ENCODE assay signal across 9 mouse cellular contexts in the genomic region with DNA sequence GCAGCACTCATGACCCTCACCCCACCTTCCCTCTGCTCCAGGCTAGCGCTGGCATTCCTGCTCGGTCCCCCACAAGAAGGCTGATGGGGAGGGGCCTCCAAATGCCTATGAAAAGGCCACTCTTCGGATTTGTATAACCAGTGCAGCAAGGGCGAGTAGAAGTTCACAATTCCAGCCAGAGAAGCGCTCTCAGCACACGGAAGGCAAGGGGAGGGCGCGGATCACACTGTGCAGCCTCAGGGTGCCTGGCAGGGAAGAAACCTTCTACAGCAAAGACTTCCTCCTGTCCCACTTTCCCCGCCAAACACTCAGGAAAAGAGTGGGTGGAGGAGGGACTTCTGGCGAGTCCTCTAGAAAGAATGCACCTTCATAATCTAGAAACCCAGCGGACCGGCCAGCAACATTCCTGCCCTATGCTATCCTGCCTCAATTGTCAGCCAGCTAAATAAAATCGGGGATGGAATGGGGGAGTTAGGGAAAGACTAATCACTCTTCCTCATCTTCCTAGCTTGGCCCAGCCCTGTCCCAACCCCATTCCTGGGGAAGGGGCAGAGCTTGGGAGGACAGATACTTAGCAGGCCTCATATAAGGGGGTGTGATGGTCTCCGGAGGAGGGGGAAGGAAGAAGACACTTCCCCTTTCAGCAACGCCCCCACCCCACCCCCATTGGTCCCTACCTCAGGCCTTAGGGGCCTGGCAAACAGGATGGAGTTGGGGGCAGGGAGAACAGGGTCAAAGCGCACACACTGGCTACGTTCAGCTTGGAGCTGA. TPM values are rescaled to one million over a fixed set of nuclear protein-coding genes. Genes with fewer than 3 reads are reported as not detected.
DNase-seq lines count a peak whose midpoint lies in the region; ATAC-seq lines count a peak whose summit lies in the region.
"Had no signal": no experiment of that assay in that cellular context is flagged by ENCODE, and none has a peak within 500 bp of the region (broad histone marks: within the 10 kb centered on the region; RNA-seq: fewer than 3 reads in every experiment).

No protein-coding gene starts in this region.

- H3K4me3 ChIP-seq in erythroblast, embryonic 14.5 days (replicated peaks): peak overlapping the region; percentile 57
- peak overlapping the region; percentile 85 for H3K4me3 ChIP-seq in forebrain, embryonic 16.5 days (replicated peaks; ENCODE audit: low read length)
- H3K4me3 ChIP-seq in intestine, embryonic 16.5 days (ENCODE audit: low read length): peak overlapping the region; percentile 84
- H3K4me3 ChIP-seq in liver, embryonic 16.5 days (ENCODE audit: low read depth, low read length): peak overlapping the region; percentile 66
- H3K4me3 ChIP-seq in stomach, embryonic 14.5 days (ENCODE audit: low read depth, low read length): peak overlapping the region; percentile 76

- no peak overlapping the region for H3K27ac ChIP-seq in forebrain, embryonic 16.5 days (ENCODE audit: low read length)
- H3K27ac ChIP-seq in intestine, embryonic 16.5 days (ENCODE audit: low read length): peak overlapping the region; percentile 99
- peak overlapping the region; percentile 79; the same call in 1 of the 2 replicates for H3K27ac ChIP-seq in liver, embryonic 16.5 days (ENCODE audit: low read length)
- H3K27ac ChIP-seq in stomach, embryonic 14.5 days (ENCODE audit: low read length): peak overlapping the region; percentile 90

- no peaks in the 10 kb centered on the region for H3K9me3 ChIP-seq in erythroblast, embryonic 14.5 days (ENCODE audit: control insufficient read depth, low read length)
- H3K9me3 ChIP-seq in forebrain, embryonic 16.5 days (ENCODE audit: control insufficient read depth, low read length): no peaks in the 10 kb centered on the region
- H3K9me3 ChIP-seq in intestine, embryonic 16.5 days (ENCODE audit: control insufficient read depth, low read length): no peaks in the 10 kb centered on the region
- H3K9me3 ChIP-seq in liver, embryonic 16.5 days (replicated peaks; ENCODE audit: control insufficient read depth, low read length): no peaks in the 10 kb centered on the region
- no peaks in the 10 kb centered on the region for H3K9me3 ChIP-seq in stomach, embryonic 14.5 days (ENCODE audit: control insufficient read depth, low read depth, low read length)

- DNase-seq in brain, adult 2 months (ENCODE audit: low read depth, low spot score): peak; percentile 88
- no peak for DNase-seq in thymus, postnatal 10 days (ENCODE audit: low spot score in 2 of 2)

- WGBS in forebrain, embryonic 16.5 days: 27% methylated on average over 17 of the region's 17 CpGs
- 18% methylated on average over 17 of the region's 17 CpGs for WGBS in intestine, embryonic 16.5 days
- 29% methylated on average over 17 of the region's 17 CpGs for WGBS in liver, embryonic 16.5 days (ENCODE audit: insufficient replicate concordance)
- 21% methylated on average over 17 of the region's 17 CpGs for WGBS in stomach, embryonic 14.5 days

- peaks cover 48% of the 10 kb centered on the region for H3K27me3 ChIP-seq in erythroblast, embryonic 14.5 days (ENCODE audit: control insufficient read depth)
- H3K27me3 ChIP-seq in forebrain, embryonic 16.5 days (replicated peaks; ENCODE audit: control insufficient read depth, insufficient read depth, low read length): peaks cover 4% of the 10 kb centered on the region; the same call in 1 of the 2 replicates
- H3K27me3 ChIP-seq in intestine, embryonic 16.5 days (replicated peaks; ENCODE audit: control insufficient read depth, insufficient read depth, low read length): no peaks in the 10 kb centered on the region
- peaks cover 11% of the 10 kb centered on the region for H3K27me3 ChIP-seq in liver, embryonic 16.5 days (ENCODE audit: control insufficient read depth, insufficient read depth, low read depth, low read length)
- no peaks in the 10 kb centered on the region for H3K27me3 ChIP-seq in stomach, embryonic 14.5 days (ENCODE audit: control insufficient read depth, insufficient read depth, low read length)

- H3K4me2 ChIP-seq in forebrain, embryonic 16.5 days (ENCODE audit: low read length): peak overlapping the region; percentile 70
- H3K4me2 ChIP-seq in intestine, embryonic 16.5 days (ENCODE audit: low read depth, low read length): peak overlapping the region; percentile 62
- peak overlapping the region; percentile 57 for H3K4me2 ChIP-seq in liver, embryonic 16.5 days (ENCODE audit: low read depth, low read length)
- peak overlapping the region; percentile 78 for H3K4me2 ChIP-seq in stomach, embryonic 14.5 days (replicated peaks; ENCODE audit: low read depth, low read length)

- H3K36me3 ChIP-seq in erythroblast, embryonic 14.5 days (ENCODE audit: control insufficient read depth): no peaks in the 10 kb centered on the region
- H3K36me3 ChIP-seq in forebrain, embryonic 16.5 days (ENCODE audit: control insufficient read depth, insufficient read depth): no peaks in the 10 kb centered on the region
- H3K36me3 ChIP-seq in intestine, embryonic 16.5 days (ENCODE audit: control insufficient read depth, insufficient read depth, low read length): no peaks in the 10 kb centered on the region
- no peaks in the 10 kb centered on the region for H3K36me3 ChIP-seq in liver, embryonic 16.5 days (ENCODE audit: control insufficient read depth, insufficient read depth)
- H3K36me3 ChIP-seq in stomach, embryonic 14.5 days (ENCODE audit: control insufficient read depth, insufficient read depth, low read length): no peaks in the 10 kb centered on the region

- no peak for ATAC-seq in erythroblast, adult 5-6 weeks (replicated peaks; ENCODE audit: low FRiP score, poor library complexity, severe bottlenecking)
- no peak for ATAC-seq in forebrain, embryonic 16.5 days
- no peak for ATAC-seq in intestine, embryonic 16.5 days
- ATAC-seq in liver, embryonic 16.5 days (ENCODE audit: low read depth): no peak
- no peak for ATAC-seq in stomach, embryonic 14.5 days (ENCODE audit: insufficient number of reproducible peaks, insufficient read depth, low FRiP score, low read depth)

- peaks cover 17% of the 10 kb centered on the region for H3K4me1 ChIP-seq in erythroblast, embryonic 14.5 days (ENCODE audit: control insufficient read depth)
- peaks cover 22% of the 10 kb centered on the region for H3K4me1 ChIP-seq in forebrain, embryonic 16.5 days (replicated peaks; ENCODE audit: control insufficient read depth, insufficient read depth, low read length)
- H3K4me1 ChIP-seq in intestine, embryonic 16.5 days (ENCODE audit: control insufficient read depth, insufficient read depth, low read length): peaks cover 61% of the 10 kb centered on the region
- peaks cover 27% of the 10 kb centered on the region for H3K4me1 ChIP-seq in liver, embryonic 16.5 days (ENCODE audit: control insufficient read depth, low read depth, low read length)
- peaks cover 55% of the 10 kb centered on the region for H3K4me1 ChIP-seq in stomach, embryonic 14.5 days (ENCODE audit: control insufficient read depth, insufficient read depth, low read length)

- peak overlapping the region; percentile 12; the same call in 1 of the 2 replicates for H3K9ac ChIP-seq in forebrain, embryonic 16.5 days (replicated peaks; ENCODE audit: low read depth, low read length)
- H3K9ac ChIP-seq in intestine, embryonic 16.5 days (ENCODE audit: low read depth, low read length): peak overlapping the region; percentile 95
- H3K9ac ChIP-seq in liver, embryonic 16.5 days (ENCODE audit: low read depth, low read length): no peak overlapping the region
- H3K9ac ChIP-seq in stomach, embryonic 14.5 days (replicated peaks; ENCODE audit: low read depth, low read length): peak overlapping the region; percentile 67

RNA-seq across cellular contexts. Expression of a gene that starts 1.5 kb away (rescaled TPM):
- polyA plus RNA-seq in erythroblast, embryonic 14.5 days (2012): 0.29 and 0.56 TPM in 2 replicates
- total RNA-seq in erythroblast, adult 5-6 weeks (2015; ENCODE audit: low replicate concordance): 1.5 and 2.3 TPM in 2 replicates
- 0.28 and 1.8 TPM in 2 replicates for total RNA-seq in erythroblast, adult 5-6 weeks (2017; ENCODE audit: low replicate concordance)
- 56.2 and 62.0 TPM in 2 replicates for polyA plus RNA-seq in forebrain, embryonic 16.5 days (2015; fragmentation: Nextera tagmentation; extraction: Ambion mirVana)
- polyA plus RNA-seq in intestine, embryonic 16.5 days (2015; fragmentation: Nextera tagmentation; extraction: Ambion mirVana): 165 and 179 TPM in 2 replicates
- 15.5 and 17.7 TPM in 2 replicates for polyA plus RNA-seq in liver, embryonic 16.5 days (2015; fragmentation: Nextera tagmentation; extraction: Ambion mirVana)
- polyA plus RNA-seq in stomach, embryonic 14.5 days (2014; fragmentation: Nextera tagmentation; extraction: Ambion mirVana): 131 and 139 TPM in 2 replicates

RNA-seq across cellular contexts. Expression of a gene that starts 18.6 kb away (rescaled TPM):
- polyA plus RNA-seq in erythroblast, embryonic 14.5 days (2012): not detected in 2 replicates
- not detected in 2 replicates for total RNA-seq in erythroblast, adult 5-6 weeks (2015; ENCODE audit: low replicate concordance)
- not detected in 2 replicates for total RNA-seq in erythroblast, adult 5-6 weeks (2017; ENCODE audit: low replicate concordance)
- 13.8 and 13.9 TPM in 2 replicates for polyA plus RNA-seq in forebrain, embryonic 16.5 days (2015; fragmentation: Nextera tagmentation; extraction: Ambion mirVana)
- 36.9 and 38.5 TPM in 2 replicates for polyA plus RNA-seq in intestine, embryonic 16.5 days (2015; fragmentation: Nextera tagmentation; extraction: Ambion mirVana)
- 3.1 and 4.0 TPM in 2 replicates for polyA plus RNA-seq in liver, embryonic 16.5 days (2015; fragmentation: Nextera tagmentation; extraction: Ambion mirVana)
- polyA plus RNA-seq in stomach, embryonic 14.5 days (2014; fragmentation: Nextera tagmentation; extraction: Ambion mirVana): 68.0 and 68.9 TPM in 2 replicates
- total RNA-seq: CH12.LX had no signal

RNA-seq across cellular contexts. Expression of a gene that starts 19.5 kb away (rescaled TPM):
- 0.05 and 0.07 TPM in 2 replicates for polyA plus RNA-seq in erythroblast, embryonic 14.5 days (2012)
- total RNA-seq in erythroblast, adult 5-6 weeks (2015; ENCODE audit: low replicate concordance): not detected in 2 replicates
- total RNA-seq in erythroblast, adult 5-6 weeks (2017; ENCODE audit: low replicate concordance): not detected in 2 replicates
- 18.4 and 25.6 TPM in 2 replicates for polyA plus RNA-seq in forebrain, embryonic 16.5 days (2015; fragmentation: Nextera tagmentation; extraction: Ambion mirVana)
- polyA plus RNA-seq in intestine, embryonic 16.5 days (2015; fragmentation: Nextera tagmentation; extraction: Ambion mirVana): 72.7 and 78.1 TPM in 2 replicates
- 7.9 and 8.4 TPM in 2 replicates for polyA plus RNA-seq in liver, embryonic 16.5 days (2015; fragmentation: Nextera tagmentation; extraction: Ambion mirVana)
- 106 and 108 TPM in 2 replicates for polyA plus RNA-seq in stomach, embryonic 14.5 days (2014; fragmentation: Nextera tagmentation; extraction: Ambion mirVana)

RNA-seq across cellular contexts. Expression of a gene that starts 40.1 kb away (rescaled TPM):
- 0.03 TPM in 1 of 2 replicates, not detected in the other for polyA plus RNA-seq in erythroblast, embryonic 14.5 days (2012)
- total RNA-seq in erythroblast, adult 5-6 weeks (2015; ENCODE audit: low replicate concordance): not detected in 2 replicates
- total RNA-seq in erythroblast, adult 5-6 weeks (2017; ENCODE audit: low replicate concordance): not detected in 2 replicates
- 72.3 and 164 TPM in 2 replicates for polyA plus RNA-seq in forebrain, embryonic 16.5 days (2015; fragmentation: Nextera tagmentation; extraction: Ambion mirVana)
- polyA plus RNA-seq in intestine, embryonic 16.5 days (2015; fragmentation: Nextera tagmentation; extraction: Ambion mirVana): 12.6 and 13.5 TPM in 2 replicates
- polyA plus RNA-seq in liver, embryonic 16.5 days (2015; fragmentation: Nextera tagmentation; extraction: Ambion mirVana): 0.27 and 0.42 TPM in 2 replicates
- 10.8 and 12.3 TPM in 2 replicates for polyA plus RNA-seq in stomach, embryonic 14.5 days (2014; fragmentation: Nextera tagmentation; extraction: Ambion mirVana)

RNA-seq across cellular contexts. Expression of a gene that starts 45.6 kb away (rescaled TPM):
- polyA plus RNA-seq in erythroblast, embryonic 14.5 days (2012): 1.4 and 1.9 TPM in 2 replicates
- 2.1 and 10.0 TPM in 2 replicates for total RNA-seq in erythroblast, adult 5-6 weeks (2015; ENCODE audit: low replicate concordance)
- total RNA-seq in erythroblast, adult 5-6 weeks (2017; ENCODE audit: low replicate concordance): 1.7 and 6.3 TPM in 2 replicates
- polyA plus RNA-seq in forebrain, embryonic 16.5 days (2015; fragmentation: Nextera tagmentation; extraction: Ambion mirVana): 104 and 120 TPM in 2 replicates
- polyA plus RNA-seq in intestine, embryonic 16.5 days (2015; fragmentation: Nextera tagmentation; extraction: Ambion mirVana): 82.5 and 85.8 TPM in 2 replicates
- polyA plus RNA-seq in liver, embryonic 16.5 days (2015; fragmentation: Nextera tagmentation; extraction: Ambion mirVana): 14.9 and 16.0 TPM in 2 replicates
- polyA plus RNA-seq in stomach, embryonic 14.5 days (2014; fragmentation: Nextera tagmentation; extraction: Ambion mirVana): 121 and 126 TPM in 2 replicates

Comparison
In these comparisons a context has a peak if more than half of its experiments do, and no peak if none do; other contexts are left out.
1. RNA of a gene that starts 1.5 kb away (polyA plus RNA-seq): 165 to 179 TPM in intestine, embryonic 16.5 days, 131 to 139 TPM in stomach, embryonic 14.5 days, 56.2 to 62.0 TPM in forebrain, embryonic 16.5 days and 15.5 to 17.7 TPM in liver, embryonic 16.5 days; 0.29 to 0.56 TPM in erythroblast, embryonic 14.5 days; every median in the first group is over 10 times any median in the second.
2. Peak in every context shown above with its lines, with median percentiles within 50 percentile points of each other: H3K4me3 ChIP-seq and H3K4me2 ChIP-seq.